Comparison of ENCODE assay signal across 27 mouse cellular contexts in the genomic region with DNA sequence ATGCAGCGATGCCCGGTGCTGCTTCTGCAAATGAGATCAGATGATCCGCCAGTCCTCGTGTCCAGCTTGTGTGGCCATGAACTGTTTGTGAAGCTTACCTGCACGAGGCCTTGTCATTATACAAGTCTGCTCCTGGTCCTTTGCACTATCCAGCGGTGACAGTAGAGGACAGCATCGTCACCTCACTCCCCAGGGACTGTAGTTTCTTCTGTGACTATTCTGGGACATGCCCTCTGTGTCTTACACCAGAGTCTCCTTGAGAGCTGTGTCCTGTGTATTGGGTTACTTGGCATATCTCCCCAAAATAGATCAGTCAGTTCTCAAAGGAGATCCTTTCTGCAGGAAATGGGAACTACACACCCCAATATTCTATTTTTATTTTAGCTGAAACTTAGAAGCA.
DNase-seq lines count a peak whose midpoint lies in the region; ATAC-seq and TF ChIP-seq lines count a peak whose summit lies in the region.
"Had no signal": no experiment of that assay in that cellular context is flagged by ENCODE, and none has a peak within 500 bp of the region (broad histone marks: within the 10 kb centered on the region; RNA-seq: fewer than 3 reads in every experiment).

No protein-coding gene starts in this region.

- no peaks in the 10 kb centered on the region for H3K36me3 ChIP-seq in midbrain, embryonic 14.5 days (ENCODE audit: control insufficient read depth, insufficient read depth, low read length)
- no peaks in the 10 kb centered on the region for H3K36me3 ChIP-seq in midbrain, embryonic 16.5 days (ENCODE audit: control insufficient read depth, insufficient read depth, low read length)
- H3K36me3 ChIP-seq in heart, embryonic 10.5 days = no peaks in the 10 kb centered on the region
- H3K36me3 ChIP-seq: embryonic facial prominence, embryonic 12.5 days; forebrain, embryonic 12.5 days; hindbrain, embryonic 13.5 days; kidney, embryonic 15.5 days; limb, embryonic 13.5 days; liver, embryonic 12.5 days had no signal

- 0 out of 2 replicates have a peak, but pooled peaks cover 5% of the 10 kb centered on the region for H3K4me1 ChIP-seq in midbrain, embryonic 14.5 days (ENCODE audit: control insufficient read depth, insufficient read depth, low read length)
- H3K4me1 ChIP-seq in midbrain, embryonic 16.5 days (ENCODE audit: control insufficient read depth, insufficient read depth, low read length) = peaks cover 8% of the 10 kb centered on the region; the same call in 1 of the 2 replicates
- H3K4me1 ChIP-seq in heart, embryonic 10.5 days = peaks cover 5% of the 10 kb centered on the region; the same call in 1 of the 2 replicates
- H3K4me1 ChIP-seq: embryonic facial prominence, embryonic 12.5 days; forebrain, embryonic 12.5 days; kidney, embryonic 15.5 days; limb, embryonic 13.5 days; liver, embryonic 12.5 days had no signal

- ATAC-seq in midbrain, embryonic 14.5 days (ENCODE audit: low FRiP score, low TSS enrichment) = no peak
- ATAC-seq in midbrain, embryonic 16.5 days = no peak
- no peak for ATAC-seq in erythroid progenitor cell, adult 5-6 weeks (replicated peaks; ENCODE audit: low FRiP score, poor library complexity, severe bottlenecking)
- ATAC-seq: CD4-positive, CD25-positive, alpha-beta regulatory T cell, adult 4 months; liver, embryonic 12.5 days had no signal

- H3K27me3 ChIP-seq in midbrain, embryonic 14.5 days (ENCODE audit: control insufficient read depth, insufficient read depth, low read length) = no peaks in the 10 kb centered on the region
- no peaks in the 10 kb centered on the region for H3K27me3 ChIP-seq in midbrain, embryonic 16.5 days (ENCODE audit: control insufficient read depth, insufficient read depth, low read depth, low read length)
- H3K27me3 ChIP-seq in heart, embryonic 10.5 days (ENCODE audit: insufficient read depth, poor library complexity, severe bottlenecking) = no peaks in the 10 kb centered on the region
- H3K27me3 ChIP-seq: embryonic facial prominence, embryonic 12.5 days; forebrain, embryonic 12.5 days; hindbrain, embryonic 13.5 days; kidney, embryonic 15.5 days; limb, embryonic 13.5 days; liver, embryonic 12.5 days had no signal

- peak overlapping the region; percentile 71 for H3K27ac ChIP-seq in gastrocnemius, adult 2 months
- peak overlapping the region; percentile 49; the same call in 1 of the 2 replicates for H3K27ac ChIP-seq in midbrain, embryonic 14.5 days (replicated peaks; ENCODE audit: low read depth, low read length)
- H3K27ac ChIP-seq in midbrain, embryonic 16.5 days (ENCODE audit: low read length) = no peak overlapping the region
- H3K27ac ChIP-seq in heart, embryonic 10.5 days = no peak overlapping the region
- H3K27ac ChIP-seq: embryonic facial prominence, embryonic 12.5 days; forebrain, embryonic 12.5 days; hindbrain, embryonic 13.5 days; kidney, embryonic 15.5 days; limb, embryonic 13.5 days; liver, embryonic 12.5 days had no signal

- H3K9ac ChIP-seq in midbrain, embryonic 14.5 days (replicated peaks; ENCODE audit: low read length) = no peak overlapping the region
- no peak overlapping the region for H3K9ac ChIP-seq in midbrain, embryonic 16.5 days (ENCODE audit: low read depth, low read length)
- H3K9ac ChIP-seq: embryonic facial prominence, embryonic 12.5 days; forebrain, embryonic 12.5 days; hindbrain, embryonic 13.5 days; kidney, embryonic 15.5 days; limb, embryonic 13.5 days; liver, embryonic 12.5 days had no signal

- 30% methylated on average over 7 of the region's 7 CpGs for WGBS in midbrain, embryonic 14.5 days
- 51% methylated on average over 7 of the region's 7 CpGs for WGBS in midbrain, embryonic 16.5 days
- 39% methylated on average over 7 of the region's 7 CpGs for WGBS in heart, embryonic 10.5 days

- H3K4me2 ChIP-seq in midbrain, embryonic 14.5 days (ENCODE audit: low read length) = no peak overlapping the region
- H3K4me2 ChIP-seq in midbrain, embryonic 16.5 days (ENCODE audit: low read length) = no peak overlapping the region
- H3K4me2 ChIP-seq: embryonic facial prominence, embryonic 12.5 days; forebrain, embryonic 12.5 days; hindbrain, embryonic 13.5 days; kidney, embryonic 15.5 days; limb, embryonic 13.5 days; liver, embryonic 12.5 days had no signal

- H3K4me3 ChIP-seq in gastrocnemius, adult 2 months = peak overlapping the region; percentile 60
- no peak overlapping the region for H3K4me3 ChIP-seq in midbrain, embryonic 14.5 days (replicated peaks; ENCODE audit: low read depth, low read length)
- no peak overlapping the region for H3K4me3 ChIP-seq in midbrain, embryonic 16.5 days (ENCODE audit: low read depth, low read length)
- no peak overlapping the region for H3K4me3 ChIP-seq in heart, embryonic 10.5 days
- H3K4me3 ChIP-seq: embryonic facial prominence, embryonic 12.5 days; forebrain, embryonic 12.5 days; hindbrain, embryonic 13.5 days; kidney, embryonic 15.5 days; limb, embryonic 13.5 days; liver, embryonic 12.5 days had no signal

- H3K9me3 ChIP-seq in midbrain, embryonic 14.5 days (ENCODE audit: control insufficient read depth, low read length) = no peaks in the 10 kb centered on the region
- H3K9me3 ChIP-seq in midbrain, embryonic 16.5 days (replicated peaks; ENCODE audit: control insufficient read depth, low read length, poor library complexity, severe bottlenecking) = no peaks in the 10 kb centered on the region
- no peaks in the 10 kb centered on the region for H3K9me3 ChIP-seq in heart, embryonic 10.5 days
- H3K9me3 ChIP-seq: embryonic facial prominence, embryonic 12.5 days; forebrain, embryonic 12.5 days; hindbrain, embryonic 13.5 days; kidney, embryonic 15.5 days; limb, embryonic 13.5 days; liver, embryonic 12.5 days had no signal

- intact Hi-C loops in gastrocnemius, adult 2 months (cut with DNase I) = loop anchor here (10.0 kb wide), 1 partner anchor 108 kb away; no protein-coding TSS in a partner anchor
- intact Hi-C loops in left cerebral cortex, postnatal 14 days (cut with DNase I) = no loop called here

- peak; percentile 33 for TF ChIP-seq CTCF in gastrocnemius, adult 2 months (IDR thresholded peaks at IDR 0.05)

- DNase-seq in gastrocnemius, adult 2 months = peak; percentile 45
- no peak for DNase-seq in gastrocnemius, postnatal 4 days (ENCODE audit: low spot score in 2 of 2)
- no peak for DNase-seq in midbrain, embryonic 14.5 days
- peak; percentile 83 for DNase-seq in heart, embryonic 10.5 days (ENCODE audit: low spot score)
- DNase-seq in skeletal muscle tissue, adult 2 months (ENCODE audit: low read depth, low spot score) = peak; percentile 80
- no peak for DNase-seq in left cerebral cortex, postnatal 14 days (ENCODE audit: low spot score in 2 of 2)
- DNase-seq: adrenal gland, postnatal 25 days; cerebellum, adult 11 months; cerebellum, postnatal 14 days; gastrocnemius, postnatal 14 days; kidney, adult 11 months; kidney, postnatal 36 days; layer of hippocampus, postnatal 36 days; lung, adult 18-20 months; lung, postnatal 10 days; right cerebral cortex, postnatal 14 days; spleen, adult 18-20 months; thymus, postnatal 14 days had no signal

Comparison
In these comparisons a context has a peak if more than half of its experiments do, and no peak if none do; other contexts are left out.
1. DNase-seq: peak in gastrocnemius, adult 2 months (single experiment), heart, embryonic 10.5 days (single experiment) and skeletal muscle tissue, adult 2 months (single experiment); none in gastrocnemius, postnatal 4 days (0 of 2), midbrain, embryonic 14.5 days (single experiment) and left cerebral cortex, postnatal 14 days (0 of 2).
2. H3K27ac ChIP-seq: peak in gastrocnemius, adult 2 months (single experiment) and midbrain, embryonic 14.5 days (single experiment); none in midbrain, embryonic 16.5 days (single experiment) and heart, embryonic 10.5 days (single experiment).